Mouse (Mus musculus) urinary bladder, postnatal 14 days (tissue): ENCODE measurements around the gene Dctd.

Experiments used
- DNase-seq: peaks from one replicate; pipeline ENCODE4 v3.0.0; 2021; ENCODE audit warnings: low spot score

Gene Dctd

GRCm38 (mm10) chr8:48098792-48099191, at the start of gene Dctd:
Gene Dctd, plus strand, starts transcription at chr8:48099092.
- DNase-seq: no peak

GRCm38 (mm10) chr8:48053611-48054010, 45.3 kb upstream of the Dctd start:
- no peak for DNase-seq

GRCm38 (mm10) chr8:48063526-48064072, 35.3 kb upstream of the Dctd start:
- DNase-seq: no peak

GRCm38 (mm10) chr8:48074149-48074548, 24.7 kb upstream of the Dctd start:
- DNase-seq: no peak

- no peak for DNase-seq
Measured at GRCm38 (mm10) chr8:48082343-48082742, 16.5 kb upstream of the Dctd start.

- no peak for DNase-seq
Measured at GRCm38 (mm10) chr8:48090661-48091060, 8.2 kb upstream of the Dctd start.

- no peak for DNase-seq
Measured at GRCm38 (mm10) chr8:48095378-48095777, 3.5 kb upstream of the Dctd start.

- peak; percentile 33 for DNase-seq
Measured at GRCm38 (mm10) chr8:48097131-48097794, 1.6 kb upstream of the Dctd start.

GRCm38 (mm10) chr8:48098081-48098639, 732 bp upstream of the Dctd start:
- DNase-seq: no peak

GRCm38 (mm10) chr8:48100100-48100787, 1.4 kb downstream of the Dctd start:
- DNase-seq: no peak

GRCm38 (mm10) chr8:48109373-48109855, 10.5 kb downstream of the Dctd start:
- DNase-seq: no peak

GRCm38 (mm10) chr8:48109856-48110780, 11.2 kb downstream of the Dctd start:
- peak; percentile 65 for DNase-seq

GRCm38 (mm10) chr8:48114591-48114990, 15.7 kb downstream of the Dctd start:
- DNase-seq: no peak

- no peak for DNase-seq
Measured at GRCm38 (mm10) chr8:48122991-48123390, 24.1 kb downstream of the Dctd start.

- DNase-seq: no peak
Measured at GRCm38 (mm10) chr8:48124857-48125256, 26.0 kb downstream of the Dctd start.

GRCm38 (mm10) chr8:48126954-48127353, 28.1 kb downstream of the Dctd start:
- no peak for DNase-seq

- no peak for DNase-seq
Measured at GRCm38 (mm10) chr8:48130266-48130665, 31.4 kb downstream of the Dctd start.

GRCm38 (mm10) chr8:48133321-48133720, 34.4 kb downstream of the Dctd start:
- DNase-seq: no peak

GRCm38 (mm10) chr8:48136804-48137650, 38.1 kb downstream of the Dctd start:
- no peak for DNase-seq

- no peak for DNase-seq
Measured at GRCm38 (mm10) chr8:48137651-48137937, 38.7 kb downstream of the Dctd start.

GRCm38 (mm10) chr8:48141023-48141422, 42.1 kb downstream of the Dctd start:
- no peak for DNase-seq
